Mouse (Mus musculus): ENCODE data around the gene Optn.

Optn gene

GRCm38 (mm10) chr2:4985000-4985399, 78.9 kb downstream of the Optn start:
- DNase-seq (ENCODE audit: low spot score) = no peak

- no peak for DNase-seq (ENCODE audit: low spot score)
Observed at GRCm38 (mm10) chr2:4983987-4984386, 79.9 kb downstream of the Optn start.

- DNase-seq (ENCODE audit: low spot score) = no peak
Observed at GRCm38 (mm10) chr2:4978091-4978490, 85.8 kb downstream of the Optn start.

GRCm38 (mm10) chr2:4975807-4976206, 88.0 kb downstream of the Optn start, which contains the start of gene Ucma:
TSS of gene Ucma (plus strand) at chr2:4976122.
- no peak for DNase-seq (ENCODE audit: low spot score)
